Mouse (Mus musculus) embryonic facial prominence, embryonic 13.5 days (tissue): ENCODE results near the gene Lmod2. TPM values are rescaled to one million over a fixed set of nuclear protein-coding genes. Genes with fewer than 3 reads are reported as not detected.

Source experiments
- ATAC-seq: fragments of 200-750 bp; cut with Nextera tagmentation; 2 replicates; pipeline ENCODE4 v1.8.0; 2017; ENCODE audit warnings: low read depth; ENCODE audit not compliant: insufficient number of reproducible peaks, insufficient read depth, low FRiP score, low TSS enrichment
- H3K27ac ChIP-seq: fragments of 300-500 bp; sonication (generic); 2 replicates; pipeline ENCODE4 v1.5.1; 2015; ENCODE audit warnings: moderate library complexity, mild to moderate bottlenecking, inconsistent platforms
- H3K27me3 ChIP-seq: fragments of 300-500 bp; sonication (generic); 2 replicates; pipeline ENCODE4 v1.6.1; 2015; ENCODE audit warnings: mild to moderate bottlenecking, inconsistent platforms
- H3K36me3 ChIP-seq: fragments of 300-500 bp; sonication (generic); 2 replicates; pipeline ENCODE4 v1.6.1; 2015; ENCODE audit warnings: mild to moderate bottlenecking, inconsistent platforms
- H3K4me1 ChIP-seq: fragments of 300-500 bp; sonication (generic); 2 replicates; pipeline ENCODE4 v1.6.1; 2015; ENCODE audit warnings: inconsistent platforms
- H3K4me2 ChIP-seq: fragments of 300-500 bp; sonication (generic); 2 replicates; pipeline ENCODE4 v1.6.1; 2015; ENCODE audit warnings: moderate library complexity, mild to moderate bottlenecking, inconsistent platforms
- H3K4me3 ChIP-seq: fragments of 300-500 bp; sonication (generic); 2 replicates; pipeline ENCODE4 v1.5.1; 2015; ENCODE audit warnings: mild to moderate bottlenecking, inconsistent platforms
- H3K9ac ChIP-seq: fragments of 300-500 bp; sonication (generic); 2 replicates; pipeline ENCODE4 v1.6.1; 2015; ENCODE audit warnings: mild to moderate bottlenecking, inconsistent platforms
- H3K9me3 ChIP-seq: fragments of 300-500 bp; sonication (generic); 2 replicates; pipeline ENCODE4 v1.6.1; 2016; ENCODE audit warnings: inconsistent platforms
- WGBS: fragments of 180-500 bp; shearing (Covaris S2); methylation state at CpG from one replicate; pipeline ENCODE4 v1.1.7; 2015; ENCODE audit warnings: mixed read lengths; 5-methylcytosine and 5-hydroxymethylcytosine counted together
- polyA plus RNA-seq: library from polyadenylated mRNA; unstranded; fragments of >200 nt; fragmentation: Nextera tagmentation; extraction: Ambion mirVana; gene quantifications from 2 replicates; pipeline ENCODE4 v1.2.1, GENCODE M21; 2015

Gene Lmod2
- polyA plus RNA-seq, 1 experiment from 2014 or later, result 0.10 TPM

GRCm38 (mm10) chr6:24573319-24573718 is 24.2 kb upstream of the Lmod2 start:
- Histone ChIP-seq H3K4me1 (no peaks in the 10 kb centered on the region), H3K27me3 (no peaks in the 10 kb centered on the region), H3K36me3 (no peaks in the 10 kb centered on the region), H3K4me3 (no peak overlapping the region), H3K9me3 (0 out of 2 replicates have a peak, but pooled peaks cover 2% of the 10 kb centered on the region), H3K4me2 (no peak overlapping the region), H3K27ac (no peak overlapping the region), H3K9ac (no peak overlapping the region)
- ATAC-seq, result no peak

DNA sequence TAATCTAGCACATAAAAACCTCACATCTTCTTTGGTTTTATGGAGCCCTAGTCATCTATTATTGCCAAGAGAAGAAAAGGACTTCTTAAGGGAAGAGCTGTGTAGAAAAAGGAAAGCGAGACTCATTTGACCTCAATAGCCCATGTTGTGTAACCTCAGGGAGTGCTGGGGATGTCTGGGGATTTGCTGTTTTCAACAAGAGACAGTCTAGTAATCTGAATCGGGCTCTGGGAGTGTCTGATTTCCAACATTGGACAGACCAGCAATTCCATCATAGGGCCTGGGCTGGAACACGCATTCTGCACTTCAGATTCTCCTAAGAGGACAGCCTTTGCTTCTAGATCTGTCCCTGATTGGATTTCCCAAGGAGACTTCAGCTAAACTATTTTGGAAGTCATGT is 14.1 kb upstream of the Lmod2 start:
- Histone ChIP-seq H3K4me2 (no peak overlapping the region), H3K27me3 (no peaks in the 10 kb centered on the region), H3K4me1 (no peaks in the 10 kb centered on the region), H3K4me3 (no peak overlapping the region), H3K27ac (no peak overlapping the region), H3K36me3 (no peaks in the 10 kb centered on the region), H3K9me3 (no peaks in the 10 kb centered on the region), H3K9ac (no peak overlapping the region)
- no peak for ATAC-seq
- 67% methylated on average over 3 of the region's 3 CpGs for WGBS

- Histone ChIP-seq H3K27me3 (no peaks in the 10 kb centered on the region), H3K36me3 (no peaks in the 10 kb centered on the region), H3K9ac (no peak overlapping the region), H3K27ac (no peak overlapping the region), H3K4me1 (no peaks in the 10 kb centered on the region), H3K9me3 (no peaks in the 10 kb centered on the region), H3K4me3 (no peak overlapping the region), H3K4me2 (no peak overlapping the region)
- no peak for ATAC-seq
- 37% methylated on average over 10 of the region's 10 CpGs for whole genome bisulfite sequencing
These were observed 11.9 kb upstream of the Lmod2 start for GRCm38 (mm10) chr6:24585431-24586310.

- Histone ChIP-seq H3K9ac (no peak overlapping the region), H3K4me1 (no peaks in the 10 kb centered on the region), H3K27ac (no peak overlapping the region), H3K4me3 (no peak overlapping the region), H3K9me3 (no peaks in the 10 kb centered on the region), H3K4me2 (no peak overlapping the region), H3K36me3 (no peaks in the 10 kb centered on the region), H3K27me3 (no peaks in the 10 kb centered on the region)
- ATAC-seq, result no peak
- 27% methylated on average over 3 of the region's 3 CpGs for WGBS
These were observed 10.7 kb upstream of the Lmod2 start for GRCm38 (mm10) chr6:24586885-24587284.

- H3K9ac ChIP-seq, result no peak overlapping the region
These were observed 7.3 kb upstream of the Lmod2 start for GRCm38 (mm10) chr6:24590282-24590681.

GRCm38 (mm10) chr6:24591525-24592218 is 5.9 kb upstream of the Lmod2 start:
- Histone ChIP-seq H3K4me2 (no peak overlapping the region), H3K9me3 (no peaks in the 10 kb centered on the region), H3K36me3 (no peaks in the 10 kb centered on the region), H3K4me3 (no peak overlapping the region), H3K4me1 (no peaks in the 10 kb centered on the region), H3K27me3 (no peaks in the 10 kb centered on the region), H3K9ac (no peak overlapping the region), H3K27ac (no peak overlapping the region)
- ATAC-seq, result no peak
- 24% methylated on average over 10 of the region's 10 CpGs for WGBS

More at GRCm38 (mm10) chr6:24590282-24590681, 7.3 kb upstream of the Lmod2 start:
- no peak overlapping the region for H3K4me2 ChIP-seq
- ATAC-seq, result no peak
- no peaks in the 10 kb centered on the region for H3K27me3 ChIP-seq
- H3K4me1 ChIP-seq, result no peaks in the 10 kb centered on the region
- peak overlapping the region; percentile 17; the same call in 1 of the 2 replicates for H3K27ac ChIP-seq
- WGBS, result 73% methylated on average over 5 of the region's 5 CpGs
- no peaks in the 10 kb centered on the region for H3K36me3 ChIP-seq
- no peak overlapping the region for H3K4me3 ChIP-seq
- H3K9me3 ChIP-seq, result no peaks in the 10 kb centered on the region

- Histone ChIP-seq H3K36me3 (no peaks in the 10 kb centered on the region), H3K4me2 (no peak overlapping the region), H3K4me1 (no peaks in the 10 kb centered on the region), H3K27me3 (no peaks in the 10 kb centered on the region), H3K4me3 (no peak overlapping the region), H3K9me3 (no peaks in the 10 kb centered on the region), H3K9ac (no peak overlapping the region), H3K27ac (no peak overlapping the region)
- no peak for ATAC-seq
- 90% methylated on average over 6 of the region's 6 CpGs for WGBS
These were observed 1.6 kb downstream of the Lmod2 start for GRCm38 (mm10) chr6:24599179-24599578.

GRCm38 (mm10) chr6:24599639-24600038 is 2.1 kb downstream of the Lmod2 start:
- no peak overlapping the region for H3K27ac ChIP-seq
- 87% methylated on average over 5 of the region's 5 CpGs for WGBS
- no peak; the same call in 1 of the 2 replicates for ATAC-seq
- H3K27me3 ChIP-seq, result no peaks in the 10 kb centered on the region
- no peak overlapping the region for H3K4me3 ChIP-seq
- H3K4me1 ChIP-seq, result no peaks in the 10 kb centered on the region
- H3K9ac ChIP-seq, result no peak overlapping the region
- H3K9me3 ChIP-seq, result no peaks in the 10 kb centered on the region
- no peak overlapping the region for H3K4me2 ChIP-seq
- no peaks in the 10 kb centered on the region for H3K36me3 ChIP-seq

- no peak overlapping the region for H3K4me2 ChIP-seq
- no peaks in the 10 kb centered on the region for H3K9me3 ChIP-seq
- no peaks in the 10 kb centered on the region for H3K36me3 ChIP-seq
- no peaks in the 10 kb centered on the region for H3K4me1 ChIP-seq
- no peak overlapping the region for H3K4me3 ChIP-seq
- no peak overlapping the region for H3K27ac ChIP-seq
- no peak overlapping the region for H3K9ac ChIP-seq
- no peak for ATAC-seq
- no peaks in the 10 kb centered on the region for H3K27me3 ChIP-seq
- WGBS, result 77% methylated on average over 6 of the region's 6 CpGs
These were observed 2.6 kb downstream of the Lmod2 start for GRCm38 (mm10) chr6:24600134-24600533.

GRCm38 (mm10) chr6:24600726-24601125 is 3.2 kb downstream of the Lmod2 start:
- WGBS, result 83% methylated on average over 4 of the region's 4 CpGs
- Histone ChIP-seq H3K4me3 (no peak overlapping the region), H3K36me3 (no peaks in the 10 kb centered on the region), H3K4me2 (no peak overlapping the region), H3K27ac (no peak overlapping the region), H3K27me3 (no peaks in the 10 kb centered on the region), H3K9ac (no peak overlapping the region), H3K4me1 (no peaks in the 10 kb centered on the region), H3K9me3 (no peaks in the 10 kb centered on the region)
- no peak for ATAC-seq

DNA sequence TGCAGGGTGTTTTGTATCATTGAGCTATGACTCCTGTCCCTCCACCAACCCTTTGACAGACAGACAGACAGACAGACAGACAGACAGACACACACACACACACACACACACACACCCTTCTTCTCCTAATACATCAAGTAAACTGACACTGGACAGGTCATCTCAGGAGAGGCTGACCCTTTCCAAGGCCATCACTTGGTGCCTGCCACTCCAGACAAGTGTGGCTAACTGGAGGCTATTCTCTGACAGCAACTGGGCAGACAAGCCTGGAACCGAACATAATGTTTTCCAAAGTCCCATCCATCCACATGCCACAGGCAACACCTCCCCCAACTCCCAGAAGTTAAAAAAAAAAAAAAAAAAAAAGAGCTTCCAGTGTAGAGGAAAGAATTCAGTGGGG is 4.1 kb downstream of the Lmod2 start:
- ATAC-seq, result no peak

DNA sequence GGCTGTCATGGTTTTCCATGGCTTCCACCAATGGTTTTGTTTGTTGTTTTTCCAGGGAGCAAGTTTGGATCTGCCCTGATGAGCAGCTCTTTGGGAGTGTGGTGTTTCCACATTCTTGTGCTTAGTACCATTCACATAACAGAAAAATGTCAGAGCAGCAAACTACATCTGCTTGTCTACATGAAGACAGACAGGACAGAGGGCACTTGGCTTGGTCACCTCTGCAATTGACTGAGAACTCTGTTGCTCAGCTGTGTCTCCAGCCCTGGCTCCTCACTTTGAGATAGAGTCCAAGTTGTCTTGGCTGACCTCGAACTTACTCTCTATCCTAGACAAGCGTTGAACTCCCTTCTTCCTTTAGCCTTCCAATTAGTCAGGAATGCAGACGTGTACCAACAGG is 4.8 kb downstream of the Lmod2 start:
- WGBS, result 57% methylated on average over 3 of the region's 3 CpGs

More for the DNA sequence above, 4.1 kb downstream of the Lmod2 start:
- Histone ChIP-seq H3K9ac (no peak overlapping the region), H3K36me3 (no peaks in the 10 kb centered on the region), H3K27ac (no peak overlapping the region), H3K4me1 (no peaks in the 10 kb centered on the region), H3K9me3 (no peaks in the 10 kb centered on the region), H3K4me2 (no peak overlapping the region), H3K4me3 (no peak overlapping the region), H3K27me3 (no peaks in the 10 kb centered on the region)
- 67% methylated on average over 1 of the region's 1 CpGs for WGBS

More for the DNA sequence above, 4.8 kb downstream of the Lmod2 start:
- Histone ChIP-seq H3K36me3 (no peaks in the 10 kb centered on the region), H3K27me3 (no peaks in the 10 kb centered on the region), H3K4me2 (no peak overlapping the region), H3K4me3 (no peak overlapping the region), H3K9me3 (no peaks in the 10 kb centered on the region), H3K9ac (no peak overlapping the region), H3K27ac (no peak overlapping the region), H3K4me1 (no peaks in the 10 kb centered on the region)
- no peak for ATAC-seq
